ENCODE assay signal across 21 mouse cellular contexts in genomic region chr5:149112559-149112958, GRCm38 (mm10).
A peak's percentile ranks its signal among the peaks of the same experiment; 100 is the strongest.
DNase-seq lines count a peak whose midpoint lies in the region; TF ChIP-seq lines count a peak whose summit lies in the region.
"Had no signal": no experiment of that assay in that cellular context is flagged by ENCODE, and none has a peak within 500 bp of the region (broad histone marks: within the 10 kb centered on the region; RNA-seq: fewer than 3 reads in every experiment).

No protein-coding gene starts in this region.

- peak overlapping the region; percentile 71 for H3K4me3 ChIP-seq in ES-Bruce4 (ENCODE audit: low read depth, low read length)
- H3K4me3 ChIP-seq in ES-E14 (ENCODE audit: insufficient read depth in 1 of 2, low read depth in 1 of 2, low read length in 2 of 2, poor library complexity in 1 of 2, severe bottlenecking in 1 of 2): peak overlapping the region; percentile 67 to 71
- H3K4me3 ChIP-seq in heart, embryonic 10.5 days: no peak overlapping the region
- no peak overlapping the region for H3K4me3 ChIP-seq in layer of hippocampus, adult 2 months
- H3K4me3 ChIP-seq: embryonic facial prominence, embryonic 13.5 days; embryonic facial prominence, embryonic 15.5 days; erythroblast, embryonic 14.5 days; forebrain, embryonic 10.5 days; forebrain, embryonic 12.5 days had no signal

- peak; percentile 62 for TF ChIP-seq POLR2A in ES-Bruce4 (IDR thresholded peaks at IDR 0.05; ENCODE audit: insufficient read depth, low read length)

- H3K4me1 ChIP-seq in ES-Bruce4 (ENCODE audit: control insufficient read depth, insufficient read depth, low read length) (peaks cover 4% of the 10 kb centered on the region), ES-E14 (ENCODE audit: control insufficient read depth in 2 of 2, insufficient read depth in 2 of 2, low read length in 2 of 2, poor library complexity in 1 of 2) (peaks cover 16 to 35% of the 10 kb centered on the region in 2 experiments)
- H3K4me1 ChIP-seq in heart, embryonic 10.5 days: no peaks in the 10 kb centered on the region; the same call in 1 of the 2 replicates

- peak; percentile 91 for DNase-seq in ES-E14 (ENCODE audit: low read depth, low spot score)
- peak; percentile 73 for DNase-seq in WW6 (ENCODE audit: low read depth, low spot score)
- DNase-seq in right cerebral cortex, postnatal 10 days (ENCODE audit: low spot score in 2 of 2): no peak
- DNase-seq in heart, embryonic 10.5 days (ENCODE audit: low spot score): no peak
- DNase-seq in layer of hippocampus, adult 2 months (ENCODE audit: low spot score in 2 of 2): no peak
- no peak for DNase-seq in cerebellum, postnatal 14 days
- DNase-seq: adrenal gland, adult 8-10 months; adrenal gland, postnatal 14 days; adrenal gland, postnatal 36 days; cerebellum, adult 11-12 months; cerebellum, adult 2 months; cerebellum, adult 9-10 months; cerebellum, postnatal 10 days; cerebellum, postnatal 36 days; embryo, embryonic 11 days had no signal

- peak; percentile 79 for TF ChIP-seq EP300 in ES-Bruce4 (IDR thresholded peaks at IDR 0.05; ENCODE audit: insufficient read depth, low read depth, low read length)

- no peaks in the 10 kb centered on the region for H3K36me3 ChIP-seq in ES-Bruce4 (ENCODE audit: control insufficient read depth, insufficient read depth, low read length, poor library complexity, severe bottlenecking)
- no peaks in the 10 kb centered on the region for H3K36me3 ChIP-seq in ES-E14 (ENCODE audit: control insufficient read depth, insufficient read depth, low read length, poor library complexity, severe bottlenecking)
- no peaks in the 10 kb centered on the region for H3K36me3 ChIP-seq in heart, embryonic 10.5 days
- H3K36me3 ChIP-seq: embryonic facial prominence, embryonic 13.5 days; embryonic facial prominence, embryonic 15.5 days; forebrain, embryonic 10.5 days; forebrain, embryonic 12.5 days had no signal

- 80% methylated on average over 5 of the region's 5 CpGs for WGBS in heart, embryonic 10.5 days

- peak overlapping the region; percentile 65 for H3K9ac ChIP-seq in ES-Bruce4 (ENCODE audit: low read depth, poor library complexity, severe bottlenecking)
- H3K9ac ChIP-seq in ES-E14 (ENCODE audit: insufficient read depth, low read depth, low read length, poor library complexity, severe bottlenecking): peak overlapping the region; percentile 42; the same call in 1 of the 2 replicates
- H3K9ac ChIP-seq: embryonic facial prominence, embryonic 13.5 days; embryonic facial prominence, embryonic 15.5 days; forebrain, embryonic 12.5 days had no signal

- TF ChIP-seq CTCF in ES-Bruce4 (IDR thresholded peaks at IDR 0.05; ENCODE audit: low read depth, low read length): no peak
- TF ChIP-seq CTCF in layer of hippocampus, adult 2 months (conservative IDR thresholded peaks at IDR 0.05): no peak

- H3K9me3 ChIP-seq in ES-Bruce4 (replicated peaks; ENCODE audit: control insufficient read depth, insufficient read depth, low read length, poor library complexity, severe bottlenecking) (no peaks in the 10 kb centered on the region), ES-E14 (ENCODE audit: control insufficient read depth, insufficient read depth, low read depth, low read length) (no peaks in the 10 kb centered on the region)
- no peaks in the 10 kb centered on the region for H3K9me3 ChIP-seq in heart, embryonic 10.5 days
- H3K9me3 ChIP-seq: embryonic facial prominence, embryonic 13.5 days; embryonic facial prominence, embryonic 15.5 days; forebrain, embryonic 10.5 days; forebrain, embryonic 12.5 days had no signal

- H3K27me3 ChIP-seq in ES-Bruce4 (ENCODE audit: control insufficient read depth, insufficient read depth, low read length, poor library complexity, severe bottlenecking): no peaks in the 10 kb centered on the region
- H3K27me3 ChIP-seq in heart, embryonic 10.5 days (ENCODE audit: insufficient read depth, poor library complexity, severe bottlenecking): no peaks in the 10 kb centered on the region
- H3K27me3 ChIP-seq: embryonic facial prominence, embryonic 15.5 days; forebrain, embryonic 12.5 days had no signal

- peak overlapping the region; percentile 95 for H3K27ac ChIP-seq in ES-Bruce4 (ENCODE audit: insufficient read depth, low read length)
- peak overlapping the region; percentile 84 for H3K27ac ChIP-seq in ES-E14 (ENCODE audit: insufficient read depth, low read depth, low read length, poor library complexity, severe bottlenecking)
- H3K27ac ChIP-seq in heart, embryonic 10.5 days: no peak overlapping the region
- H3K27ac ChIP-seq in layer of hippocampus, adult 2 months: no peak overlapping the region
- H3K27ac ChIP-seq: embryonic facial prominence, embryonic 13.5 days; embryonic facial prominence, embryonic 15.5 days; forebrain, embryonic 10.5 days; forebrain, embryonic 12.5 days had no signal

- in situ Hi-C loops in ES-E14 (cut with MboI; ENCODE audit: low sequenced_read_pairs in 2 of 2, unreplicated experiment in 2 of 2): no loop called here

TF ChIP-seq in ES-E14, 5 proteins besides CTCF, POLR2A, EP300 and RAD21:
- TF ChIP-seq MAFK (IDR thresholded peaks at IDR 0.05; ENCODE audit: insufficient read depth, low read depth, low read length) (no peak), ZNF384 (IDR thresholded peaks at IDR 0.05; ENCODE audit: low read depth, low read length) (no peak), HCFC1 (IDR thresholded peaks at IDR 0.05; ENCODE audit: borderline replicate concordance, insufficient read depth, low read length) (no peak), CHD2 (IDR thresholded peaks at IDR 0.05; ENCODE audit: low read depth, low read length) (no peak), ZC3H11A (IDR thresholded peaks at IDR 0.05; ENCODE audit: borderline replicate concordance, low read depth, low read length) (no peak)

Comparison
In these comparisons a context has a peak if more than half of its experiments do, and no peak if none do; other contexts are left out.
1. H3K27ac ChIP-seq: peak in ES-Bruce4 (single experiment) and ES-E14 (single experiment); none in heart, embryonic 10.5 days (single experiment) and layer of hippocampus, adult 2 months (single experiment).
2. H3K4me3 ChIP-seq: peak in ES-Bruce4 (single experiment) and ES-E14 (2 of 2); none in heart, embryonic 10.5 days (single experiment) and layer of hippocampus, adult 2 months (single experiment).
3. DNase-seq: peak in ES-E14 (single experiment) and WW6 (single experiment); none in right cerebral cortex, postnatal 10 days (0 of 2), heart, embryonic 10.5 days (single experiment), layer of hippocampus, adult 2 months (0 of 2) and cerebellum, postnatal 14 days (0 of 2).